Mouse (Mus musculus) gastrocnemius, postnatal 10 days (tissue): ENCODE data around the gene Ccdc36. TPM values are rescaled to one million over a fixed set of nuclear protein-coding genes. Genes with fewer than 3 reads are reported as not detected.

Experiments used
- DNase-seq: peaks from one replicate; pipeline ENCODE4 v3.0.0; 2021; ENCODE audit warnings: mixed read lengths
- total RNA-seq, 2 experiments: library from RNA; stranded (reverse); gene quantifications; 2 replicates each; pipeline ENCODE4 v1.2.3; 2021

The Ccdc36 gene
- total RNA-seq, 2 experiments from 2014 or later, result 0.14 TPM

- no peak for DNase-seq
These were observed 50.0 kb downstream of the Ccdc36 start for GRCm38 (mm10) chr9:108378234-108378633.

Other genes with a start within 250 kb of the Ccdc36 start
- gene Bsn, start 238.1 kb downstream of the Ccdc36 start, total RNA-seq, result under 1 TPM; 0.47 to 0.54 TPM
- 100 to 1,000 TPM; 286 to 307 TPM for gene Dag1, start 164.5 kb downstream of the Ccdc36 start, total RNA-seq
- gene Nicn1, start 138.1 kb downstream of the Ccdc36 start, total RNA-seq, result 10 to 100 TPM in 1 of 2 experiments, 1 to 10 TPM in 1; 9.2 to 12.8 TPM
- 1 to 10 TPM in 1 of 2 experiments, under 1 TPM in 1; 0.82 to 2.4 TPM for gene Amt, start 131.6 kb downstream of the Ccdc36 start, total RNA-seq
- gene Rhoa, start 122.4 kb downstream of the Ccdc36 start, total RNA-seq, result 100 to 1,000 TPM; 211 to 226 TPM
- gene Tcta, start 122.3 kb downstream of the Ccdc36 start, total RNA-seq, result 10 to 100 TPM; 21.7 to 25.0 TPM
- 100 to 1,000 TPM in 1 of 2 experiments, 10 to 100 TPM in 1; 97.1 to 117 TPM for gene Gpx1, start 89.6 kb downstream of the Ccdc36 start, total RNA-seq
- 10 to 100 TPM; 63.4 to 71.6 TPM for gene Usp4, start 80.6 kb downstream of the Ccdc36 start, total RNA-seq
- gene 1700102P08Rik, start 35.7 kb downstream of the Ccdc36 start, total RNA-seq, result under 1 TPM; 0.59 to 0.72 TPM
- not detected for gene BC048562, start 8.0 kb upstream of the Ccdc36 start, total RNA-seq
- gene Ccdc71, start 32.0 kb upstream of the Ccdc36 start, total RNA-seq, result 10 to 100 TPM; 20.9 to 21.2 TPM
- 1 to 10 TPM; 8.0 to 8.8 TPM for gene Klhdc8b, start 33.1 kb upstream of the Ccdc36 start, total RNA-seq
- gene Lamb2, start 51.3 kb upstream of the Ccdc36 start, total RNA-seq, result 100 to 1,000 TPM; 156 to 169 TPM
- 100 to 1,000 TPM in 1 of 2 experiments, 10 to 100 TPM in 1; 91.5 to 109 TPM for gene Usp19, start 62.1 kb upstream of the Ccdc36 start, total RNA-seq
- gene Qars, start 79.2 kb upstream of the Ccdc36 start, total RNA-seq, result 10 to 100 TPM; 77.2 to 78.3 TPM
- 10 to 100 TPM; 67.6 to 81.9 TPM for gene Qrich1, start 88.3 kb upstream of the Ccdc36 start, total RNA-seq
- 10 to 100 TPM; 57.2 to 76.4 TPM for gene Impdh2, start 131.8 kb upstream of the Ccdc36 start, total RNA-seq
- 10 to 100 TPM; 35.3 to 35.4 TPM for gene Ndufaf3, start 138.9 kb upstream of the Ccdc36 start, total RNA-seq
- gene Dalrd3, start 141.4 kb upstream of the Ccdc36 start, total RNA-seq, result 10 to 100 TPM in 1 of 2 experiments, 1 to 10 TPM in 1; 6.6 to 11.5 TPM
- 10 to 100 TPM; 12.4 to 17.3 TPM for gene Wdr6, start 150.3 kb upstream of the Ccdc36 start, total RNA-seq
- 1 to 10 TPM; 4.8 to 6.6 TPM for gene P4htm, start 169.2 kb upstream of the Ccdc36 start, total RNA-seq
- gene Arih2, start 220.9 kb upstream of the Ccdc36 start, total RNA-seq, result 10 to 100 TPM; 62.5 to 67.0 TPM
- 10 to 100 TPM; 63.7 to 69.4 TPM for gene Slc25a20, start 233.6 kb upstream of the Ccdc36 start, total RNA-seq